Mouse (Mus musculus) bone marrow, adult 2 months (tissue): Measurements from ENCODE around the gene Manba. TPM values are rescaled to one million over a fixed set of nuclear protein-coding genes. Genes with fewer than 3 reads are reported as not detected.

ENCODE experiments used
- H3K27ac ChIP-seq: fragments of 200-500 bp; 2 replicates; pipeline ENCODE4 v1.5.1; 2012; ENCODE audit warnings: low read depth, mild to moderate bottlenecking, control low read depth, inconsistent platforms, low read length; ENCODE audit not compliant: control insufficient read depth, poor library complexity, insufficient read depth
- H3K4me1 ChIP-seq: fragments of 200-500 bp; 2 replicates; pipeline ENCODE4 v1.6.1; 2011; ENCODE audit warnings: low read length; ENCODE audit not compliant: control insufficient read depth, insufficient read depth
- H3K4me3 ChIP-seq: fragments of 200-500 bp; replicated peaks from 2 replicates; pipeline ENCODE3; 2011; ENCODE audit warnings: mild to moderate bottlenecking, low read depth, low read length, control low read depth; ENCODE audit not compliant: control insufficient read depth
- CTCF ChIP-seq: fragments of 200-500 bp; IDR thresholded peaks from 2 replicates; pipeline ENCODE4 v1.5.1; 2011; ENCODE audit warnings: low read length, control low read depth; ENCODE audit not compliant: control insufficient read depth, insufficient read depth
- POLR2A ChIP-seq: fragments of 200-500 bp; IDR thresholded peaks from 2 replicates; pipeline ENCODE4 v1.6.1; 2011; ENCODE audit warnings: low read depth, mild to moderate bottlenecking, control low read depth, low read length, borderline replicate concordance; ENCODE audit not compliant: control insufficient read depth
- WGBS: fragments of 180-500 bp; shearing (Covaris S2); methylation state at CpG from one replicate; pipeline ENCODE4 v1.1.7; 2018; 5-methylcytosine and 5-hydroxymethylcytosine counted together
- polyA plus RNA-seq: library from polyadenylated mRNA; stranded (reverse); fragments of >200 nt; gene quantifications from 2 replicates; pipeline ENCODE4 v1.2.4, GENCODE M21; 2011; ENCODE audit warnings: low replicate concordance; ENCODE audit not compliant: missing spikeins, insufficient read depth, insufficient read length

The Manba gene
- polyA plus RNA-seq, 1 experiment = 21.0 TPM

DNA sequence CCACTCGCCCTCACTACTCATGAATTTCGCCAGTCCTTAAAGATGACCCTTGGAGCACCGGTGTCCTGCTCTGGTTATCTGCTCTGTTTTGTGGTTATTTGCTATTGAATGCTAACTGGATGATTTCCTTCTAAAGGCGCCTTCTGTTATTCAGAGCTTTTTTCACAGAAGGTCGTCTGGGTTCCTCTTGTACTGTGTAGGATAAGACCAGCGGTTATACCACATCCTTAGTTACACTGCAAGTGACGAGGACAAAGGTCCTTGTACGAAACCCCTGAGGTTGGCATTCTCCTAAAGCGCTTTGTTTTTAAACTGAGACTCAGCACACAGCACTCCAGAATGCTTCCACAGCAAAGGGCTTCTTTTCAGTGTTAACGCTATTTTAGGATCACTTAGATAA lies 117.3 kb downstream of the Manba start:
- Histone ChIP-seq H3K4me3 (no peak overlapping the region), H3K27ac (peak overlapping the region; percentile 22; the same call in 1 of the 2 replicates), H3K4me1 (peaks cover 6% of the 10 kb centered on the region; the same call in 1 of the 2 replicates)
- TF ChIP-seq CTCF (no peak), POLR2A (no peak)
- WGBS = 16% methylated on average over 10 of the region's 10 CpGs

DNA sequence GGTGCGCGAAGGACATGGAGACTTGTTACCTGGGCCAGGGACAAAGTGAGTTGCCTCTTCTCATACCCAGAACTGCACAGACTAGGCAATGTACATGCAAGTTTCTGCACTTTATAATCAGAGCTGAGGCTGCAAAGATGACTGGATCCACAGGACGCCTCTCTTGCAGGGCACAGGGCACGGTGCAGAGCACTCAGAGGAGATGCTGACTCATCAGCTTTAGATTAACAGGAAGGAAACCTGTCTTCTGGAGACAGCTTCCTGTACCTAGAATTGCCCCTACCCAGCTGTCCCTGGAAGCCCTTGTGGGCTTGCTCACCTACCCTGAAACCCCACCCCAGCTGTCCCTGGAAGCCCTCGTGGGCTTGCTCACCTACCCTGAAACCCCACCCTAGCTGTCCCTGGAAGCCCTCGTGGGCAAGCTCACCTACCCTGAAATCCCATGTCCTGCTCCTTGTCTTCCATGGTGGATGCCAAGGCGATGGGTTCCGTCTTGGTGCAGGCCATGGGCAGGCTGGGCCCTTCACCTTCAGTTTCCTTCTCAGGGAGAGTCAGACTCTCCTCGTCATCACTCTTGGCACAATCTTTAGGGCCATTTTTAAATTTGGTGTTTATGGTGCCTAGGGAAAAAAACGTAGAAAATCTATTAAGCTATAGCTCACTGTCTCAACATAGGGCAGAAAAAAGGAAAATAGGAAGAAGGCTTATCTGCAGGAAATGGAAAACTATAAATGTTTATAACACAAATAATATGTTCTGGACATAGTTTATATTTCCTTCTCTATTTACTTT lies 119.4 kb downstream of the Manba start:
- TF ChIP-seq CTCF (no peak), POLR2A (no peak)
- Histone ChIP-seq H3K4me1 (peaks cover 8% of the 10 kb centered on the region; the same call in 1 of the 2 replicates), H3K27ac (0 out of 2 replicates have a peak overlapping the region, but pooled peaks have one; percentile 3), H3K4me3 (no peak overlapping the region)
- WGBS = 51% methylated on average over 10 of the region's 10 CpGs

DNA sequence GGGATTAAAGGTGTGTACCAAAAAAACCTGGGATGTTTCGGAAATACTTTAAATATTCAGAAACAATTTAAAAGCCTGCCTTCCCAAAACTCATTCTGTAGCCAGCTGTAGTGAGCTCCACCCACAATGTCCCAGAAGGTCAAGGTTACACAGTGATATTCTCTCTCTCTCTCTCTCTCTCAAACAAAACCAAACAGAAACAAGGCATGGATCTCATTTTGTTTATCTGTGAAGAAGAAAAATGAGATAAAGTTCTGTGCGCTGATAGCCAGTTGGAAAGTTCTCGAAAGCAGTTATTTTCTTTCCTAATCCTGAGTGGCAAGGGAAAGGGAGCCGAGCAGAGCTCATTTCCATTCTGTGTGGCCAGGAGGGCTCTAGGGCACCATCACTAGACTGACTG lies 120.1 kb downstream of the Manba start:
- H3K4me3 ChIP-seq = no peak overlapping the region
- H3K27ac ChIP-seq = no peak overlapping the region
- no peak for TF ChIP-seq CTCF
- no peak for TF ChIP-seq POLR2A
- peaks cover 8% of the 10 kb centered on the region; the same call in 1 of the 2 replicates for H3K4me1 ChIP-seq
- 66% methylated on average over 4 of the region's 4 CpGs for WGBS

DNA sequence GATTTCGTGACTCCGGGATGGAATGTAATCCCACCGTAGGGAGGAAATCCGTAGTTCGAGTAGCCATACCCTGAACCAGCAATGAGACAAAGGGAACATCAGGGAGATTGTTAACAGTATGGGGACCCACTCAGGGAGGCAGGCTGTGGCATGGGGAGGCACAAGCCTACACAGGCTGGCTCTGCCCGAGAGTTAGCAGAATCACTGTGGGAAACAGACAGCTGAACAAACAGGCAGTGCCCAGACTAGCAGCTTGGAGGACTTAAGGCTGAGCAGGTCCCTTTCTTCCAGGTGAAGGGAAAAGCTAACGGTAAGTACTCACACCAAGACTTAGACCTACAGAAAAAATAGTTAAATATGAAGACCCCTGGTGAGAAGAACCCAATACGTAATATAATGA lies 121.2 kb downstream of the Manba start:
- H3K27ac ChIP-seq = peak overlapping the region; percentile 16; the same call in 1 of the 2 replicates
- peaks cover 8% of the 10 kb centered on the region; the same call in 1 of the 2 replicates for H3K4me1 ChIP-seq
- H3K4me3 ChIP-seq = no peak overlapping the region
- TF ChIP-seq CTCF (no peak), POLR2A (no peak)
- WGBS = 80% methylated on average over 8 of the region's 8 CpGs

DNA sequence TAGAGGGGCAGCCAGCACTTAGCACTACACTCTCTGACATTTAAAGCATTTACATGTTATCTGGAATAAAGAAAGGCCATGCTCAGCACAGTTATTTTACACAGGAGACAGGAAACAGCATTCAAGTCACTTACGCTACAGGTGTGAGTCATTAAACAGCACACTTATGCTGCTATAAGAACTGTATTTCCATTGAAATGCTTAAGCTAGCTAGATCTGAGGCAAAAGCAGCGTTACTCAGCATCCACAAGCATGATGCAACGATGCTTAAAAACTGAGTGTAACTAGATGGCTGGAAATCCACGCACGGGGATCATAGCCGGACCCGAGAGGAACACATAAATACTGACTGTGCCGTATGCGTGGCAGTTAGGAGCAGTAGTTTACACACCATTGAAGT lies 121.6 kb downstream of the Manba start:
- Histone ChIP-seq H3K4me3 (peak overlapping the region; percentile 56), H3K27ac (peak overlapping the region; percentile 16; the same call in 1 of the 2 replicates), H3K4me1 (peaks cover 8% of the 10 kb centered on the region; the same call in 1 of the 2 replicates)
- TF ChIP-seq CTCF (no peak), POLR2A (no peak)
- WGBS = 7% methylated on average over 9 of the region's 9 CpGs

DNA sequence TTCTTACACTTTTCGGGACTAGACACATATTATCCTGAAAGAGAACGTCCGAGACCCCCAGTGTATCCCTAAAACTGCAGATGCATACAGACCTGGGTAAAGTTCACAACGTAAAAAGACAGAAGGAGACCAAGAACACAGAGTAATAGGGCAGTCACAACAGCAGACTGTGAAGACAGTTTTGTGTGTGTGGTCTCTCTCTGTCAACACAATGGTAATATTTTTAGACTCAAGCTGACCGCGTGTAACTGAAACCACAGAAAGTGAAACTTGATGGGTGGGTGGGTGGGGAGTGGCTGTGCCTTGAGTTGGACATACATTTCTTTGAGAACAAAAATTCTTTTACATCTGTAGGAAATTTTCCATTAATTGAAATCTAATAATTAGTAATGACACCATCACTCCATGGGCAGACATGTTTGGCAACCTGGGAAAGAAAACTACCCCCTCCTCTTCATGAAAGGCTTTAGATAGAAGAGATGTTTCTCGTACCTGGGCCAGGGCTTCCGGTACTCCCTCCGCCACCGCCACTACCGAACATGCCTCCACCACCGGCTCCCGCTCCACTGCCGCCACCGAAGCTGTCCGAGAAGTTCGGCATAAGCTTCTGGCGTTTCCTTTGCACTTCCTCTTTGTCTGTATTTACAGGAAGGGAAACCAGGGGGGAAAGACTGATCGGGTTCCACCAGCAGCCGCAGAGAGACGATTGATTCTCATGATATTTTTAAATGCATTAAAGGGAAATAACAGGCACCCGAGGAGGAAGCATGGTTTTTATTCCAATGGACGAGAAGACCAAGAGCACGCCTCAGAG lies 122.5 kb downstream of the Manba start:
- peak overlapping the region; percentile 88 for H3K27ac ChIP-seq
- peak overlapping the region; percentile 69 for H3K4me3 ChIP-seq
- WGBS = 1% methylated on average over 24 of the region's 24 CpGs
- TF ChIP-seq POLR2A (peak; percentile 49; the same call in 1 of the 2 replicates), CTCF (no peak)
- H3K4me1 ChIP-seq = peaks cover 6% of the 10 kb centered on the region; the same call in 1 of the 2 replicates

DNA sequence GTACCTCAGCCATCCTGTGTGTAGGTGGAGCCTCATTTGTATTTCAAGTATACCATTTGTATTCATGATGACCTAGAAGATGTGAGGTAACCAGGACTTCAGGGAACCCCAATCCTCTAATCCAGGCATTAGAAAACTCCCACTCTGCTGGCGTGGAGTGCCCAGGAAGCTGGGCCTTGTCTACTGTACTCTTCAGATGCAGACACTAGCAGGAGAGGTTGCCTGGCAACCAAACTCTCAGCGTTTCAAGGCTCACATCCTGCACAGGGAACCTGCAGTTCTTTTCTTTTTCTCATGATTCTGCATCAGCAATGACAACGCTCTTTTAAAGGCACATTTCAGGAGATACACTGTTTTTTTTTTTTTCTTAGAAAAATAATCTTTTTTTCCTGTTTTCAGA lies 124.8 kb downstream of the Manba start:
- TF ChIP-seq POLR2A (no peak), CTCF (no peak)
- 37% methylated on average over 3 of the region's 3 CpGs for WGBS
- Histone ChIP-seq H3K4me3 (no peak overlapping the region), H3K27ac (no peak overlapping the region), H3K4me1 (peaks cover 2% of the 10 kb centered on the region; the same call in 1 of the 2 replicates)

DNA sequence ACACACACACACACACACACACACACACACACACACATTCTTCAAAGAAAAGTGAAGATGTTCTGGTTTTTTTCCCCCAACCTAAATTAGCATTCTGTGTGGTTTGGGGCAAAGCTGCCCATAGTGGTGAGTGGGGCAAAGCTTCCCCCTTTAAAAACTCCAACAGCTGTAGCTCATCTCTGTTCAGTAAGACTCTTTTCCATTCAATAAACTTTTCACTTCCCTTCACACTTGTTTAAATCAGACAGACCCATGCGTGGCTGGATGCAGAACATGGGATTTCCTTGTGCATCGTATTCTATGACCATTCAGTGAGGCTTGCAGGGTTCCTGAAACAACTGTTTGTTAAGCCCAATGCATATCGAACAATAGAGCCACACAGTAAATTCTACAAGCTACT lies 129.0 kb downstream of the Manba start:
- H3K4me1 ChIP-seq = peaks cover under 1% of the 10 kb centered on the region; the same call in 1 of the 2 replicates
- no peak overlapping the region for H3K4me3 ChIP-seq
- WGBS = 71% methylated on average over 3 of the region's 3 CpGs
- no peak overlapping the region for H3K27ac ChIP-seq
- TF ChIP-seq POLR2A = no peak
- TF ChIP-seq CTCF = no peak
